In genomic region chr19:37514811-37515292, GRCm38 (mm10) we compare ENCODE assay signal across 13 mouse cellular contexts. TPM values are rescaled to one million over a fixed set of nuclear protein-coding genes. Genes with fewer than 3 reads are reported as not detected.
A peak's percentile ranks its signal among the peaks of the same experiment; 100 is the strongest.
DNase-seq lines count a peak whose midpoint lies in the region; ATAC-seq and TF ChIP-seq lines count a peak whose summit lies in the region.
"Had no signal": no experiment of that assay in that cellular context is flagged by ENCODE, and none has a peak within 500 bp of the region (broad histone marks: within the 10 kb centered on the region; RNA-seq: fewer than 3 reads in every experiment).

No protein-coding gene starts in this region.

- H3K27ac ChIP-seq in kidney, postnatal 0 days = no peak overlapping the region
- 0 out of 2 replicates have a peak overlapping the region, but pooled peaks have one; percentile 22 for H3K27ac ChIP-seq in MEL (ENCODE audit: control insufficient read depth, low read depth, low read length)
- H3K27ac ChIP-seq in left cerebral cortex, adult 2 months = no peak overlapping the region
- no peak overlapping the region for H3K27ac ChIP-seq in forebrain, embryonic 11.5 days (ENCODE audit: low read depth, low read length)
- H3K27ac ChIP-seq: forebrain, embryonic 13.5 days; hindbrain, postnatal 0 days had no signal

- no peaks in the 10 kb centered on the region for H3K27me3 ChIP-seq in kidney, postnatal 0 days (ENCODE audit: insufficient read depth, low read length)
- no peaks in the 10 kb centered on the region; a peak in 1 of 4 replicates for H3K27me3 ChIP-seq in MEL (ENCODE audit: control insufficient read depth in 1 of 2, insufficient read depth in 2 of 2, low read length in 2 of 2)
- no peaks in the 10 kb centered on the region for H3K27me3 ChIP-seq in forebrain, embryonic 11.5 days (ENCODE audit: control insufficient read depth, insufficient read depth, low read length)
- H3K27me3 ChIP-seq: forebrain, embryonic 13.5 days had no signal

- no peaks in the 10 kb centered on the region for H3K9me3 ChIP-seq in kidney, postnatal 0 days (replicated peaks; ENCODE audit: low read length)
- no peaks in the 10 kb centered on the region for H3K9me3 ChIP-seq in MEL (replicated peaks; ENCODE audit: insufficient read depth, low read length)
- H3K9me3 ChIP-seq in forebrain, embryonic 11.5 days (ENCODE audit: control insufficient read depth, low read length) = no peaks in the 10 kb centered on the region
- H3K9me3 ChIP-seq: forebrain, embryonic 13.5 days had no signal

- no peaks in the 10 kb centered on the region for H3K79me2 ChIP-seq in MEL (ENCODE audit: control insufficient read depth, insufficient read depth, low read length, poor library complexity)

- no peak overlapping the region for H3K4me2 ChIP-seq in kidney, postnatal 0 days (ENCODE audit: low read length)
- no peak overlapping the region for H3K4me2 ChIP-seq in forebrain, embryonic 11.5 days (ENCODE audit: low read depth, low read length, severe bottlenecking)
- H3K4me2 ChIP-seq: forebrain, embryonic 13.5 days had no signal

- peak; percentile 37 for DNase-seq in kidney, postnatal 0 days (ENCODE audit: low spot score)
- no peak for DNase-seq in kidney, postnatal 25 days
- peak; percentile 87 for DNase-seq in MEL (ENCODE audit: low read depth, low spot score)
- DNase-seq in left cerebral cortex, adult 2 months (ENCODE audit: extremely low spot score in 1 of 2, low spot score in 2 of 2) = no peak
- DNase-seq in forebrain, embryonic 11.5 days (ENCODE audit: low spot score) = no peak
- DNase-seq: adrenal gland, postnatal 14 days; cerebellum, postnatal 25 days; retina, postnatal 1 day had no signal

- TF ChIP-seq CTCF in kidney, postnatal 0 days (IDR thresholded peaks at IDR 0.05; ENCODE audit: low read depth) = no peak
- no peak for TF ChIP-seq CTCF in MEL (IDR thresholded peaks at IDR 0.05 in 2 of 3, conservative IDR thresholded peaks at IDR 0.05 in 1 of 3; ENCODE audit: control insufficient read depth in 1 of 3, insufficient read depth in 1 of 3, low read depth in 2 of 3, low read length in 3 of 3, poor library complexity in 1 of 3, severe bottlenecking in 1 of 3)
- no peak for TF ChIP-seq CTCF in left cerebral cortex, adult 2 months (IDR thresholded peaks at IDR 0.05)

- no peak for TF ChIP-seq POLR2A in MEL (IDR thresholded peaks at IDR 0.05; ENCODE audit: control insufficient read depth in 1 of 2, insufficient read depth in 1 of 2, low read depth in 1 of 2, low read length in 2 of 2, poor library complexity in 1 of 2)

- no peak for TF ChIP-seq RAD21 in MEL (IDR thresholded peaks at IDR 0.05; ENCODE audit: low read depth, low read length)

- 0 out of 2 replicates have a peak, but pooled peaks cover 2% of the 10 kb centered on the region for H3K4me1 ChIP-seq in kidney, postnatal 0 days (replicated peaks; ENCODE audit: insufficient read depth, low read length)
- peaks cover 5 to 10% of the 10 kb centered on the region in 2 experiments for H3K4me1 ChIP-seq in MEL (ENCODE audit: control insufficient read depth in 1 of 2, insufficient read depth in 2 of 2, low read length in 2 of 2)
- no peaks in the 10 kb centered on the region for H3K4me1 ChIP-seq in forebrain, embryonic 11.5 days (replicated peaks; ENCODE audit: control insufficient read depth, insufficient read depth, low read length)
- H3K4me1 ChIP-seq: forebrain, embryonic 13.5 days had no signal

- WGBS in kidney, postnatal 0 days = 32% methylated on average over 7 of the region's 7 CpGs
- 76% methylated on average over 7 of the region's 7 CpGs for WGBS in forebrain, embryonic 11.5 days

- no peak for TF ChIP-seq EP300 in MEL (IDR thresholded peaks at IDR 0.05; ENCODE audit: low read depth in 1 of 2, low read length in 2 of 2)

- H3K4me3 ChIP-seq in kidney, postnatal 0 days (replicated peaks; ENCODE audit: low read depth, low read length) = no peak overlapping the region
- H3K4me3 ChIP-seq in MEL (ENCODE audit: control insufficient read depth in 1 of 2, insufficient read depth in 1 of 2, low read depth in 2 of 2, low read length in 2 of 2) = peak overlapping the region; percentile 2 to 21; a peak in 1 of 4 replicates
- no peak overlapping the region for H3K4me3 ChIP-seq in left cerebral cortex, adult 2 months
- no peak overlapping the region for H3K4me3 ChIP-seq in forebrain, embryonic 11.5 days (ENCODE audit: low read depth, low read length)
- H3K4me3 ChIP-seq: forebrain, embryonic 13.5 days had no signal

- intact Hi-C loops in left cerebral cortex, adult 2 months (cut with DNase I) = no loop called here

- H3K36me3 ChIP-seq in kidney, postnatal 0 days (ENCODE audit: insufficient read depth, low read length) = no peaks in the 10 kb centered on the region
- peaks cover 0 to 18% of the 10 kb centered on the region in 2 experiments; a peak in 2 of 4 replicates for H3K36me3 ChIP-seq in MEL (ENCODE audit: control insufficient read depth in 1 of 2, insufficient read depth in 2 of 2, low read length in 2 of 2)
- H3K36me3 ChIP-seq in forebrain, embryonic 11.5 days (ENCODE audit: control insufficient read depth, insufficient read depth, low read length) = no peaks in the 10 kb centered on the region
- H3K36me3 ChIP-seq: G1E had no signal

- no peak overlapping the region for H3K9ac ChIP-seq in kidney, postnatal 0 days (ENCODE audit: low read depth, low read length)
- 0 out of 2 replicates have a peak overlapping the region, but pooled peaks have one; percentile 13 for H3K9ac ChIP-seq in MEL (ENCODE audit: control insufficient read depth, low read depth, low read length, poor library complexity, severe bottlenecking)
- no peak overlapping the region for H3K9ac ChIP-seq in forebrain, embryonic 11.5 days (ENCODE audit: low read length)
- H3K9ac ChIP-seq: forebrain, embryonic 13.5 days had no signal

- 0 out of 2 replicates have a peak, but pooled peaks have one; percentile 40 for ATAC-seq in kidney, postnatal 0 days (replicated peaks; ENCODE audit: low FRiP score, low read depth)
- peak; percentile 87 for ATAC-seq in granulocyte monocyte progenitor cell, adult 5-6 weeks (replicated peaks; ENCODE audit: poor library complexity, severe bottlenecking)
- peak; percentile 77 for ATAC-seq in monocyte, adult 5-6 weeks (replicated peaks; ENCODE audit: insufficient number of reproducible peaks, low FRiP score, low TSS enrichment, poor library complexity, severe bottlenecking)
- ATAC-seq in forebrain, embryonic 11.5 days (replicated peaks; ENCODE audit: low FRiP score) = no peak
- ATAC-seq: forebrain, embryonic 13.5 days; hindbrain, postnatal 0 days had no signal

TF ChIP-seq in MEL, 35 proteins besides CTCF, POLR2A, EP300 and RAD21:
- TF ChIP-seq ETS1 (IDR thresholded peaks at IDR 0.05; ENCODE audit: low read depth, low read length) (peak; percentile 27; the same call in 1 of the 2 replicates), POLR2AphosphoS5 (IDR thresholded peaks at IDR 0.05; ENCODE audit: borderline replicate concordance, low read depth, low read length) (no peak), BHLHE40 (IDR thresholded peaks at IDR 0.05; ENCODE audit: borderline replicate concordance, low read depth, low read length) (no peak), CHD2 (IDR thresholded peaks at IDR 0.05; ENCODE audit: low read length) (no peak), HCFC1 (IDR thresholded peaks at IDR 0.05; ENCODE audit: low read depth, low read length) (no peak), UBTF (IDR thresholded peaks at IDR 0.05; ENCODE audit: borderline replicate concordance, insufficient read depth, low read depth, low read length) (no peak), TCF12 (IDR thresholded peaks at IDR 0.05; ENCODE audit: low read depth, low read length) (no peak)

RNA-seq across cellular contexts. Expression of gene Exoc6, which starts 35.4 kb away (rescaled TPM):
- polyA plus RNA-seq in kidney, postnatal 0 days (2015; fragmentation: Nextera tagmentation; extraction: Ambion mirVana) = 28.1 and 29.9 TPM in 2 replicates
- total RNA-seq in MEL (2012; rRNA removed) = 30.2 and 30.9 TPM in 2 replicates
- 10 to 100 TPM in 1 of 2 experiments, not detected in 1; 41.2 TPM for polyA plus RNA-seq in MEL (2012; ENCODE audit: insufficient read depth in 1 of 2, insufficient read length in 2 of 2, low read depth in 1 of 2, low replicate concordance in 2 of 2, missing spikeins in 1 of 2)
- 36.4 and 44.3 TPM in 2 replicates for total RNA-seq in granulocyte monocyte progenitor cell, adult 5-6 weeks (2014; fragmentation: Nextera tagmentation)
- 73.0 and 73.8 TPM in 2 replicates for total RNA-seq in granulocyte monocyte progenitor cell, adult 5-6 weeks (2017)
- total RNA-seq in monocyte, adult 5-6 weeks (2017) = 70.9 to 85.0 TPM (median 76.3 TPM) in 3 replicates
- 10 to 100 TPM; 40.3 to 43.4 TPM for total RNA-seq in left cerebral cortex, adult 2 months (2021)
- 9.1 and 10.2 TPM in 2 replicates for polyA plus RNA-seq in forebrain, embryonic 11.5 days (2014; fragmentation: Nextera tagmentation; extraction: Ambion mirVana)

Comparison
In these comparisons a context has a peak if more than half of its experiments do, and no peak if none do; other contexts are left out.
1. DNase-seq: peak in kidney, postnatal 0 days (single experiment) and MEL (single experiment); none in kidney, postnatal 25 days (0 of 2), left cerebral cortex, adult 2 months (0 of 2) and forebrain, embryonic 11.5 days (single experiment).
2. H3K4me3 ChIP-seq: peak in MEL (2 of 2); none in kidney, postnatal 0 days (single experiment), left cerebral cortex, adult 2 months (single experiment) and forebrain, embryonic 11.5 days (single experiment).